Mouse (Mus musculus) spleen, postnatal 0 days (tissue): Measurements from ENCODE around the gene Ncbp2. TPM values are rescaled to one million over a fixed set of nuclear protein-coding genes. Genes with fewer than 3 reads are reported as not detected.

Source experiments
- polyA plus RNA-seq: library from polyadenylated mRNA; unstranded; fragments of >200 nt; fragmentation: Nextera tagmentation; extraction: Ambion mirVana; gene quantifications from 2 replicates; pipeline ENCODE4 v1.2.1, GENCODE M21; 2015

The Ncbp2 gene
- polyA plus RNA-seq = 38.1 and 38.7 TPM in 2 replicates

GRCm38 (mm10) chr16:31948345-31948774 lies at the start of gene Ncbp2, which contains the start of gene 0610012G03Rik:
Gene Ncbp2, plus strand, starts transcription at chr16:31948513.
Gene 0610012G03Rik, minus strand, starts transcription at chr16:31948494.

DNA sequence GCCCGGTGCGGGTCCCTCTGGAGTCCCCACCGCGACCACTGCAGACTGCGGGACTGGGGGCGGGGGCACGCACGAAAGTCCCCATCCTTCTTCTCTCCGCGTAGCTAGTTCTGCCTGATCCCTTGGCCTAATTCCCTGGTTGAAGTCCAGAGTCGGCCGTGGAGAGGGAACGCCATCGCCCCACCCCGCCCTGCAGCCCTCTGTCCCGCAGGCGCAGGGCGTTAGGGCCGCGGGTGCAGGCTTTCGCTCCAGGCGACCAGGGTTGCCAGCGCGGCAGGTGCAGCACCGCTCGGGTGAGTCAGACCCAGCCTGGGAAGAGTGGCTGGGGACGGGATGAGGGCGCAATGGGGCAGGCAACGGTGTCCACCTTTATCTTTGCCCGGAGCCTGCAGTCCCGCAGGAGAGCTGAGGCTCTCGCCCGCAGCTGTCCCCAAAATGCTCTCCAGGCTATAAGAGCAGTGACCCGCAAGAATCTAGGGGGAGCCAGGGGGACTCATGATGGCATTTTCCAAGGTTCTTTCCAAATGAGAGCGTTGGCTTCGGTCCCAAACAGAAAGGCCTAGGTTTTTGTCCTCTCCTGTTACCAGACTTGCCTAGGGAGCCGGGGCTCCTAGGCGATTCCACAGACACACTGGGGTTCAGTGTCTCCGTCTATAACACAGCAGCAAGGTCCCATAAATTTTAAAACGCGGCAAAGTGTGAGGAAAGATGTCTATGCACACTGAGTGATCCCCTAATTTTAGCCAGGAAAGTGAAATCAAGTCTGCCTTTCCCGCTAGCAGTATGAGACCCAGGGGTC lies 14.4 kb upstream of the Ncbp2 start, which contains the start of gene Pigz:
Gene Pigz (plus strand): TSS at position 101 of the 799 bp plus-strand sequence.

GRCm38 (mm10) chr16:32002509-32003477 lies 54.5 kb downstream of the Ncbp2 start, which contains the start of gene Senp5:
Gene Senp5, minus strand, starts transcription at chr16:32003287.

Other genes starting within 250 kb of the Ncbp2 start
- 0.13 and 0.18 TPM in 2 replicates for gene Meltf, start 69.7 kb upstream of the Ncbp2 start, polyA plus RNA-seq
- gene Pigz, start 14.7 kb upstream of the Ncbp2 start, polyA plus RNA-seq = 0.19 and 0.52 TPM in 2 replicates
- gene 0610012G03Rik, start within 50 bp of the Ncbp2 start, polyA plus RNA-seq = 59.6 and 63.7 TPM in 2 replicates
- gene Senp5, start 54.8 kb downstream of the Ncbp2 start, polyA plus RNA-seq = 5.2 and 5.6 TPM in 2 replicates
- 18.2 and 21.8 TPM in 2 replicates for gene Pak2, start 130.8 kb downstream of the Ncbp2 start, polyA plus RNA-seq
- gene Pigx, start 151.2 kb downstream of the Ncbp2 start, polyA plus RNA-seq = 40.4 and 42.1 TPM in 2 replicates
- 10.8 and 12.8 TPM in 2 replicates for gene Cep19, start 151.3 kb downstream of the Ncbp2 start, polyA plus RNA-seq
- gene Nrros, start 217.1 kb downstream of the Ncbp2 start, polyA plus RNA-seq = 30.8 and 45.9 TPM in 2 replicates
- 2.8 and 3.0 TPM in 2 replicates for gene Bex6, start 231.3 kb downstream of the Ncbp2 start, polyA plus RNA-seq